9 mouse cellular contexts compared by ENCODE assay signal in genomic region chr3:121306641-121307040, GRCm38 (mm10). TPM values are rescaled to one million over a fixed set of nuclear protein-coding genes. Genes with fewer than 3 reads are reported as not detected.
A peak's percentile ranks its signal among the peaks of the same experiment; 100 is the strongest.
DNase-seq lines count a peak whose midpoint lies in the region; ATAC-seq and TF ChIP-seq lines count a peak whose summit lies in the region.
"Had no signal": no experiment of that assay in that cellular context is flagged by ENCODE, and none has a peak within 500 bp of the region (broad histone marks: within the 10 kb centered on the region; RNA-seq: fewer than 3 reads in every experiment).

No protein-coding gene starts in this region.

- TF ChIP-seq CTCF in kidney, postnatal 0 days (IDR thresholded peaks at IDR 0.05; ENCODE audit: low read depth), result peak; percentile 46; the same call in 1 of the 2 replicates
- peak; percentile 56 for TF ChIP-seq CTCF in liver, postnatal 0 days (IDR thresholded peaks at IDR 0.05; ENCODE audit: low read depth)

- H3K36me3 ChIP-seq in kidney, postnatal 0 days (ENCODE audit: insufficient read depth, low read length), result no peaks in the 10 kb centered on the region
- 0 out of 2 replicates have a peak, but pooled peaks cover 6% of the 10 kb centered on the region for H3K36me3 ChIP-seq in liver, postnatal 0 days (replicated peaks; ENCODE audit: insufficient read depth, low read length)
- no peaks in the 10 kb centered on the region for H3K36me3 ChIP-seq in forebrain, embryonic 15.5 days

- no peak for DNase-seq in kidney, postnatal 0 days (ENCODE audit: low spot score)
- DNase-seq in kidney, postnatal 10 days, result no peak
- DNase-seq in CD4-positive, CD25-positive, alpha-beta regulatory T cell, adult 2 months (ENCODE audit: low read depth, low spot score), result peak; percentile 53
- DNase-seq in MEL-GATA-1-ER (ENCODE audit: extremely low read depth, low read depth), result peak; percentile 70
- no peak for DNase-seq in liver, postnatal 0 days
- DNase-seq in urinary bladder, postnatal 36 days (ENCODE audit: low spot score in 2 of 2), result no peak
- DNase-seq: gastrocnemius, postnatal 25 days; thymus, adult 2 months had no signal

- H3K27me3 ChIP-seq in kidney, postnatal 0 days (ENCODE audit: insufficient read depth, low read length), result no peaks in the 10 kb centered on the region
- no peaks in the 10 kb centered on the region for H3K27me3 ChIP-seq in liver, postnatal 0 days (ENCODE audit: insufficient read depth, low read length)
- no peaks in the 10 kb centered on the region for H3K27me3 ChIP-seq in forebrain, embryonic 15.5 days

- TF ChIP-seq EP300 in liver, postnatal 0 days (IDR thresholded peaks at IDR 0.05; ENCODE audit: low read depth), result no peak

- 92% methylated on average over 7 of the region's 7 CpGs for WGBS in kidney, postnatal 0 days
- 84% methylated on average over 7 of the region's 7 CpGs for WGBS in liver, postnatal 0 days (ENCODE audit: insufficient replicate concordance)
- WGBS in forebrain, embryonic 15.5 days, result 96% methylated on average over 7 of the region's 7 CpGs

- no peak overlapping the region for H3K4me2 ChIP-seq in kidney, postnatal 0 days (ENCODE audit: low read length)
- H3K4me2 ChIP-seq in liver, postnatal 0 days (ENCODE audit: low read depth, low read length), result no peak overlapping the region
- H3K4me2 ChIP-seq in forebrain, embryonic 15.5 days (replicated peaks), result no peak overlapping the region

- no peaks in the 10 kb centered on the region for H3K9me3 ChIP-seq in kidney, postnatal 0 days (replicated peaks; ENCODE audit: low read length)
- no peaks in the 10 kb centered on the region for H3K9me3 ChIP-seq in liver, postnatal 0 days (ENCODE audit: low read length)
- no peaks in the 10 kb centered on the region for H3K9me3 ChIP-seq in forebrain, embryonic 15.5 days

- ATAC-seq in kidney, postnatal 0 days (replicated peaks; ENCODE audit: low FRiP score, low read depth), result 0 out of 2 replicates have a peak, but pooled peaks have one; percentile 26
- ATAC-seq in liver, postnatal 0 days, result 0 out of 2 replicates have a peak, but pooled peaks have one; percentile 21
- no peak for ATAC-seq in forebrain, embryonic 15.5 days (replicated peaks)

- H3K9ac ChIP-seq in kidney, postnatal 0 days (ENCODE audit: low read depth, low read length), result no peak overlapping the region
- no peak overlapping the region for H3K9ac ChIP-seq in liver, postnatal 0 days (replicated peaks)
- no peak overlapping the region for H3K9ac ChIP-seq in forebrain, embryonic 15.5 days (replicated peaks)

- no peaks in the 10 kb centered on the region for H3K4me1 ChIP-seq in kidney, postnatal 0 days (replicated peaks; ENCODE audit: insufficient read depth, low read length)
- no peaks in the 10 kb centered on the region for H3K4me1 ChIP-seq in liver, postnatal 0 days (ENCODE audit: insufficient read depth)
- no peaks in the 10 kb centered on the region for H3K4me1 ChIP-seq in forebrain, embryonic 15.5 days

- no peak overlapping the region for H3K4me3 ChIP-seq in kidney, postnatal 0 days (replicated peaks; ENCODE audit: low read depth, low read length)
- no peak overlapping the region for H3K4me3 ChIP-seq in liver, postnatal 0 days (ENCODE audit: low read depth, low read length)
- H3K4me3 ChIP-seq in forebrain, embryonic 15.5 days, result no peak overlapping the region

- no peak overlapping the region for H3K27ac ChIP-seq in kidney, postnatal 0 days
- H3K27ac ChIP-seq in liver, postnatal 0 days (ENCODE audit: low read depth), result no peak overlapping the region
- no peak overlapping the region for H3K27ac ChIP-seq in forebrain, embryonic 15.5 days (replicated peaks)

RNA-seq across cellular contexts. Expression of gene Alg14, which starts 15.1 kb away (rescaled TPM):
- 38.2 and 40.0 TPM in 2 replicates for polyA plus RNA-seq in kidney, postnatal 0 days (2015; fragmentation: Nextera tagmentation; extraction: Ambion mirVana)
- polyA plus RNA-seq in liver, postnatal 0 days (2015; fragmentation: Nextera tagmentation; extraction: Ambion mirVana), result 20.1 and 21.3 TPM in 2 replicates
- polyA plus RNA-seq in forebrain, embryonic 15.5 days (2015; fragmentation: Nextera tagmentation; extraction: Ambion mirVana), result 28.9 and 34.5 TPM in 2 replicates

RNA-seq across cellular contexts. Expression of gene Tmem56, which starts 23.7 kb away (rescaled TPM):
- 1.7 and 1.9 TPM in 2 replicates for polyA plus RNA-seq in kidney, postnatal 0 days (2015; fragmentation: Nextera tagmentation; extraction: Ambion mirVana)
- 21.9 and 24.1 TPM in 2 replicates for polyA plus RNA-seq in liver, postnatal 0 days (2015; fragmentation: Nextera tagmentation; extraction: Ambion mirVana)
- 2.7 and 3.3 TPM in 2 replicates for polyA plus RNA-seq in forebrain, embryonic 15.5 days (2015; fragmentation: Nextera tagmentation; extraction: Ambion mirVana)

Comparison
In these comparisons a context has a peak if more than half of its experiments do, and no peak if none do; other contexts are left out.
1. DNase-seq: peak in CD4-positive, CD25-positive, alpha-beta regulatory T cell, adult 2 months (single experiment) and MEL-GATA-1-ER (single experiment); none in kidney, postnatal 0 days (single experiment), kidney, postnatal 10 days (single experiment), liver, postnatal 0 days (single experiment) and urinary bladder, postnatal 36 days (0 of 2).